Mouse (Mus musculus) spleen, embryonic (tissue): ENCODE results near the gene Fbxo34.

Experiments
- CTCF ChIA-PET: fragments of 350-600 bp; sonication (Branson Sonifier 250); formaldehyde crosslinking; loops from one replicate; lab custom pipeline; 2022; lab: Charles Lee

The Fbxo34 gene

DNA sequence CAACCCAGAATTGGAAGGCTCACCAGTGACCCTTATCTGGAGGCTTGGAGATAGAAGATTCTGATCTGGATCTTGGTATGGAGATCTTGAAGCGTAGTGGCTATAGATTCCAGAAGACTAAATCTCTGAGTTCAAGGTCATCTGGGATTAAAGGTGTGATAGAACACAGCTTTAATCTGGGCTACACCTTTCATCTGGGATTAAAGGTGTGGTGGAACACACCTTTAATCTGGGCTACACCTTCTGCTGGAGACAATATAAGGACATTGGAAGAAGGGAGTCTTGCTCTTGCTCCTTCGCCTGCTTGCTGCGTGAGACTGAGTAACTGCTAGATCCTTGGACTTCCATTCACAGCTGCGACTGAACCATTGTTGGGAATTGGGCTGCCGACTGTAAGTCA, at the start of gene Fbxo34:
Fbxo34 (plus strand) TSS at position 301 of the 400 bp plus-strand sequence.
- CTCF ChIA-PET, result interaction anchor here (0.9 kb wide), 1 partner anchor 32 kb away, joined by 3 read pairs; no protein-coding TSS in a partner anchor

DNA sequence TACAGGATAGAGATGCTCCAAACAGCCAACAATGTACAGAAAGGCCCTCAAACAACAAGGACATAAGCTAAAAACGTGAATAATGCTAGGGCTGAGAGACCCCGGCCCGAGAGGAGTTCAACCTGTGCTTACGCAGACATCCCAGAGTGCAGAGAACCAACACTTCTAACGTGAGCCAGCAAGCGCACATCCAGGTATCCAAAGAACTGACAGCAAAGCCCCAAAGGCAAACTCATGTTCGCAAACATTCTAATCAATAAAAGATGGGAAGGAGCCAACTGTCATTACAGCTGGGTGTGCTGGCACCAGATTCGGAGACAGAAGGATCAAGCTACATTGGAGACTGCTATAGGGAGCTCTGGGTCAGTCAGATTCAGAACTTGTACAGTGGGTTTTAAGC, 47.5 kb upstream of the Fbxo34 start:
- CTCF ChIA-PET, result no interaction called here

DNA sequence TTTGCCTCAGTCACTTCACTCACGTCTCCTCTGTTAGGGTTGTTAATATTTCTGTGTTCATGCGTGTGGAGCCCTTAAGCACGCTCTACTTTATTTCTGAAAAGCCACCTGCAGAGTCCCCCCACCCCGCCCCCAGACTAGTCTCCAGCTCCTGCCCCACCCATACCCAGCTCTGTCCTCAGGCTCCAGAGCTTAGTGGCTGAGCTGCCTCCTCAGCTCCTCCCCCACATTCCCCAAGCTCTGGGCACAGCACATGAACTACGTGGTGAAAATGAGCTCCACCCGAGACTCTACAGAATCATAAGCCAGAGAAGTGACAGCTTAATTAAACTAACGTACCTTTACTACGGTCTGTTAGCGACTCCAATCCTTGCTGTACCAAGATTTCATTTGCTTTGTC, 44.2 kb upstream of the Fbxo34 start:
- CTCF ChIA-PET, result interaction anchor here (0.6 kb wide), 1 partner anchor 71 kb away, joined by 5 read pairs; no protein-coding TSS in a partner anchor

DNA sequence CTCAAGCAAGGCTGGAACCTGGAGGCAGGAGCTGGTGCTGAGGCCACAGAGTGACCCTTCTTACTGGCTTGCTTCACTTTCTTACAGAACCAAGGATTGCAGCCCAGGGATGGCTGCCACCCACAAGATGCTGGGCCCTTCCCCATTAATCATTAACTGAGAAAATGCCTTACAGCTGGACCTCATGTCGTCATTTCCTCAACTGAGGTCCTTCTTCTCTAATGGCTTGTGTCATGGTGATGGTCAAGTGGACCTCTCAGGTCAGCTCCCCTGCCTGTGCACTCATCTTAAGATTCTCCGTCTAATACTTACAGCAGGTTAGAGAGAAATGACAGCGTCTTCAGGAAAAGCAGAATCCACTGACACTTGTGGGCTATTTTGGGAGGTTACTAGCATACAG, 32.9 kb upstream of the Fbxo34 start:
- CTCF ChIA-PET, result interaction anchor here (1.1 kb wide), 1 partner anchor 33 kb away, joined by 3 read pairs; the partner anchor contains the start of gene Fbxo34

DNA sequence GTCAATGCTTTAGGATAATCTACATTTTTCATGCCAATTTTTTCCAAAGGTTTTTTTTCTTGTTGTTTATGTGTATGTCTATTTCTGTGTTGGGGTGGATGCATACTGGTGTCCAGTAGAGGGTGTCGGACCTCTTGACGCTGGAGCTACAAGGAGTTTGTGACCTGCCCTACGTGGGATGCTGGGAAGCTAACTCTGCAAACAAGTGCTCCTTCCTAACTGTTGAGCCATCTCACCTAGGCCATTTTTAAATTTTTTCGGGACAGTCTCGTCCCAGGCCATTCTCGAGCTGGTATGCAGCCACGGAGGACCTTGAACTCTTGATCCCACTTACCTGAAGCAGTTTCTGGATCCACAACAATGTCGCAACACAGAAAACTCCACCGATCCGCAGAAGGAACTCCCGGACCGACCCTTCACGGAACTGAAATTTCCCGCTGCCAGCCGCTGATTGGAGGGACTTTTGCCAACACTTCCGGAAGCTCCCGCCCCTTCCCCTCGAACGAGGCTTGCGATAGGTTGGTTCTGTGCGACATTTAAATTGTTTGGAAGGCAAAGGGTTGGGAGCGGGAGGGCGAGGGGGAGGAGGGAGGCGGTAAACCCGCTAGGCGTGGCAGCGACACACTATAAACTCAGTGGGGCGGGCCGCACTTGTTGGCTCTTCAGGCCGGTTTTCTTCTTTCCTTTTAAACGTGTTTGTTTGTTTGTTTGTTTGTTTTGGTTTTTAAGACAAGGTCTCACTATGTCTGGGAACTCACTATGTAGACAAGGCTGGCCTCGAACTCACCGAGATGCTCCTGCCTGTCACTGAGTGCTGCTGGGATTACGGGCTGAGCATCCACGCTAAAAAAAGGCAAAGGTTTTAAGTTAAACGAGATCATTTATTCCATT, 32.2 kb upstream of the Fbxo34 start, which contains the start of gene Dlgap5:
Dlgap5 (minus strand) TSS at position 633 of the 891 bp plus-strand sequence.
- CTCF ChIA-PET, result interaction anchor here (0.7 to 1.1 kb wide), 2 partner anchors 32 to 42 kb away, joined by 3 to 4 read pairs; partner anchors contain the start of gene Fbxo34

DNA sequence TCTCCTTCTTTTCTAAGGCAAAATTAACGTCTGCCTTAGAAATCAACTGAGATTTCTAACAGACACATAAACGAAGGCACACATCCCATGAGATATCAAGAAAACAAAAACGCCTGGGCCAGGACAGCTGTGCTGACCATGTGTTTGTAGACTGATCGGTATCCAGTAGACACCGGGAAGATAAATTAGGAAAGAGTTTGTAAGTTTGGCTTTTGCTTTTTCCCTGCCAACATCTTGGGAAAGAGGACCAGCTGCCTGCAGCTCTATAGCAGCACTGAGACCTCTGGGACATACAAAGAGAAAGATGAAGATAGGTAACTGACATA, 31.6 kb upstream of the Fbxo34 start:
- CTCF ChIA-PET, result no interaction called here

DNA sequence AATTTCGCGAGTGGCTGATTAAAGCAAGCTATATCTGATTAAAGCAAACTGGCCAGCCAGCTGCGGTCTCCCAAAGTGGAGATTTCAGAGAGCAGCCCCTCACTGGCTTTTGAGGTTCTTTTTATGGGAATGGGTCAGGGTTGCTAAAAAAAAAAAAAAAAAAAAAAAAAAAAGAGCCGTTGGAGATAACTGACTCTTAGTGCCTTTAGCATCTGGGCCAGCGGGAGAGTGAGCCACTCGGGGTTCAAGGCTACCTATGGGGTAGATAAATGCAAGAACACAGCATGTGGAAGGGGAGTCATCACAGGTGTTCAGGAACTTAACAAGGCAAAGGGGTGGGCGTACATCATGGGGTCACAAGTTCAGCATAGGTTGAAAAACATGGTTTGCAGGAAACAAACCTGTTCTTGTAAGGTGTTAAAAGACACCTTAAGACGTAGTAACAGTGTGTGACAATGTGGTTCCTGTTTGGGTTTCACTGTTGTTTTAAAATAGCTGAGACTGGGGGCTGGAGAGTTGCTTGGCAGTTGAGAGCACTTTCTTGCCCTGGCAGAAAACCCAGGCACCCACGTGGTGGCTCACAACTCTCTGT, 31.1 kb upstream of the Fbxo34 start:
- CTCF ChIA-PET, result no interaction called here

DNA sequence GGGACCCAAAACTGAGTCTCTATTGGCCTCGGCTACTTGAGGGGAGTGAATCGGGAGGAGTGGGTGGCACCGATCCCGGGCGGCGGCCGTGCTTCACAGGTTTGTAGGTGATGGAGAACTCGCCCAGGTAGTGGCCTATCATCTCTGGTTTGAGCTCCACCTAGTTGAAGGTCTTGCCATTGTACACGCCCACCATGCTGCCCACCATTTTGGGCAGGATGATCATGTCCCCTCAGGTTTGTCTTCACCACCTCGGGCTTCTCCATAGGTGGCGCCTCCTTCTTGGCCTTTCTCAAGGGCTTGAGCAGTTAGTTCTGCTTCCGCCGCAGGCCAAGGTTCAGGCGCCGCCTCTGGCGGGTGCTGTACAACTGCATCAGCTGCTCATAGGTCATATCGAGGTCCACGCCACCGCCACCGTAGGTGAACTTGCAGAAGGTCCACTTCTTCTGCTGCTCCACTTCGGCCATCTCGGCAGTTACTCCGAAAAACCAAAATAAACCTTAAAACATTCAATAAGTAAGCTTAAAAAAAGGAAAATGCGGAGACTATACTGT, 30.4 kb upstream of the Fbxo34 start:
- CTCF ChIA-PET, result no interaction called here

DNA sequence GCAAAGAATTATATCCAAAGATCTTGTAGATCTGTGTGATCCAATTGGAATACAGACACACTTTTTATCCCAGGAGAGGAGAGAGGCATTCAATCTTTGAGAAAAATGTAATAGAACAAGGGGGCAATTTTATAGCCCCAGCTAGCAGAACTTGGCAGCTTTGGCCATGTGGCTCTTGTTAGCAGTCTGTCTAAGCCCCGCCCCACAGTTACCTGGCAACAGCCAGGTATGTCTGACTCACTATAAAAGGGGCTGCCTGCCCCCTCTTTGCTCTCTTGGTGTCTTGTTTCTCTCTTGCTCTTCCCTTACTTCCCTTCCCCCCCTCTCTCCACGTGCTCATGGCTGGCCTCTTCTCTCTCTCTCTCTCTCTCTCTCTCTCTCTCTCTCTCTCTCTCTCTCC, 28.6 kb upstream of the Fbxo34 start:
- CTCF ChIA-PET, result no interaction called here

DNA sequence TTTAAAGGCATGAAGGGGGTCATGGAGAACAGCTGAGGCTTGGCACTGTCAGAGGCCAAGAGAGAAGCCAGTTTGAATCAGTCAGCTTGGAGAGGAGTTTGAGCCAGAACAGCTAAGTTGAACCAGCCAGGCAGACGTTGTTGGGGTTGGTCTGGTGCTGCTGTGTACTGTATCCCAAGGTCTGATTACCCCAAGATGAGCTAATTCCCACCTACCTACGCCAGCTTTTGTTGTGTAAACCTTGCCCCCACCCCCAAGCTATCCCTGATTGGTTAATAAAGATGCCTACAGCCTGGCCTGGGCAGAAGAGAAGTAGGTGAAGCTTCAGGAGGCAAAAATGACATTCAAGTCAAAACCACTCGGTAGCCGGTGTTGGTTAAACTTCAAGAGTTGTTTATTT, 27.8 kb upstream of the Fbxo34 start:
- CTCF ChIA-PET, result no interaction called here

DNA sequence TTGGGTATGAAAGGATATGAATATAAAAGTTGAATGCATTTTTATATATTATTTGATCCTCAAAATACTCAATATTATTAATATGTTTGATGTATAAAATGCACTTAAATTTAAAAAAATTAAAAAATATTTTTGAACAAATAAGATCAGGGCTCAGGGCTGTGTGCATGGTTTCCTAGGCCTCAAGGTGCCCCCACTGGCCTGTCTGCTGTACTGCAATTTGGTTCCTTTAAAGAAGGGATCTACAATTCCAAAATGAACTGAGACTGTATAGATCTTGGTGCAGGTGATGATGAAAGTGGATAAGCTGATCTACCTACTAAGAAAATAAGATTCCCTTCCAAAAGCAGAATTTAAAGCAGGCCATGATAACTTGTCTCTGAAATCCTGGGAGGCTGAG, 17.2 kb upstream of the Fbxo34 start:
- CTCF ChIA-PET, result no interaction called here

DNA sequence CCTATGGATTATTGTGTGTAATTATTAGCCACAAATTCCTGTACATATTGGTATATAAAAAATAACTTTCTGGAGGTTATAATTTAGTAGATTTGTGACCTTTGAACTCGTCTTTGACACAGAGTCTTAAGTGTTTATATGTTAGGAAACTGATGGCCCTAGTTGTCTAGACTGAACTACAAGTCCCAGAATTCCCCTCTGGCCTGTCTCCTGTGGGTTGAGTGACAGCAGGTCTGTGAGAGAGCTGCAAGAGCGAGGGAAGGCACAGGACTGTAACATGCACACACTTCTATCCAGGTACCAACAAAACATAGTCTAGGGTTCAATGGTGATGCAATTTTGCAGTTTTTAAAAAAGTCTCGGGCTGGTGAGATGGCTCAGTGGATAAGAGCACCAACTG, 11.3 kb upstream of the Fbxo34 start:
- CTCF ChIA-PET, result no interaction called here

DNA sequence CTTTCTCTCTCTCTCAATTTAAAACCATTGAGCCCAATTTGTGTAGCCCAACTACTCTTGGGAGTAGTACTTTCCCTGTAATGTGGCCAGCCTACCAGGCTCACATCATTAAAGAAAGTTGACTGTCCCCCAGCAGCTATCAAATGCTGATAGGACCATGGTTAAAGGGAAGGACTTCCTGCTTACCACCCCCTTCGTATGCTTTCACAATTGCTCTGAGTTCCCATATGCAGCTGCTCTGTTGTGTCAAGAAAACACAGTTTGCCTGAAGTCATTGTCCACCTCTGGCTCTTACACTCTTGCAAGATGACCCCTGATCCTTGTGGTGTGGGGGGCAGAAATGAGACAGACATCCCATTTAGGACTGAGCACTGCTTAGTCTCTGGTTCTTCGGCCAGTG, 5.3 kb upstream of the Fbxo34 start:
- CTCF ChIA-PET, result interaction anchor here (0.7 kb wide), 2 partner anchors 8 to 9 kb away, joined by 3 to 4 read pairs; no protein-coding TSS in a partner anchor

DNA sequence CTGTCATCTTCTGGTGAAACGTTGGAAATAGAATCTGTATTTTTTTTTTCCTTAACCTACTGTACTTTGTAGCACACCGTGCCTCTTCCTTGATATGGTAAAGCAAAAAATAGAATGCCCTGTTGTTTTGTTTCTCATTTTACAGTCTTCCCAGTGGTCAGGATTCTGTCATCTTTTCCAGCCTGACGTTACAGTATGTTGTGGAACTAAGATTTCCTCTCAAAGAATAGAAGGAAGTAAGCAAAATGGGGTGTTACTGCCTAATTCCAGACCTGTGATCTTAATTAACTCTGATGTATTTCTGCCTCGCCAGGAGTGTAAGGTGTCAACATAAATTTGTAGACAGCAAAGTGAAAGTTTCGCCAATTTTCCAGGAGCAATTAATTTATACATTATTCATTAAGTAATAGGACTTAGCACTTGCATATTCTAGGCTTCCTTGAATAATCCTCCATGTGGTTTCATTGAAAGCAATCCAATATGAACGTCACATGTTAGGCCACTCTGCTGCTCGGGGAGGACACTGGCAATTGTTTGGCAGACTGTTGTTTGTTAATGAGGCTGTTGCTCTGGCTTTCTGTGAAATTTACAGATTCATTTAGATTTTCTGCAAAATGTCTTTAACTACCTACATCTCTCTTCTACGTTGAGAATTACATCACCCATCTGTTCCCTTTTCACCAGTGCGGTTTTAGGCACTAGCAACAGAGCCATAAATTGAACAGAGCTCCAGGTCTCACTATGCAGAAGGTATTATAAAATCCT, 4.7 kb upstream of the Fbxo34 start:
- CTCF ChIA-PET, result interaction anchor here (0.7 kb wide), 1 partner anchor 8 kb away, joined by 3 read pairs; no protein-coding TSS in a partner anchor

DNA sequence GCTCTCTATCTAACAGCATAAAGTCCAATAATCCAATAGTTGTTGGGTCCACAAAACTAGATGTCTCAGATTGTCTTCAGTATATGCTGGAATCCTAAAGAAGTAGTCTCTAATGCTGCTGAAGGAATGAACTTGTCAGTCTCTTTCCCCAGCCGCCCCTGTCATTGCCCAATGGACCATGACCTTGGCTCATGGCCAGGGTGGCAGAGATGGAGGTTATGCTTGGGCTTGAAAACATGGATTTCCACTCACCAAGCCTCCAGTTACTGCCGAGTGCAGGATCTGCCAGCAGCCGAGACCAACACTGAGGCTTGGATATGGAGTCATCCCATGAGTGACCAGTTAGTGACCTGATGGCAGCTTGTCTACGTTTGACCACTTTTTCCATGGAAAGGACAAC, 9.3 kb downstream of the Fbxo34 start:
- CTCF ChIA-PET, result no interaction called here

DNA sequence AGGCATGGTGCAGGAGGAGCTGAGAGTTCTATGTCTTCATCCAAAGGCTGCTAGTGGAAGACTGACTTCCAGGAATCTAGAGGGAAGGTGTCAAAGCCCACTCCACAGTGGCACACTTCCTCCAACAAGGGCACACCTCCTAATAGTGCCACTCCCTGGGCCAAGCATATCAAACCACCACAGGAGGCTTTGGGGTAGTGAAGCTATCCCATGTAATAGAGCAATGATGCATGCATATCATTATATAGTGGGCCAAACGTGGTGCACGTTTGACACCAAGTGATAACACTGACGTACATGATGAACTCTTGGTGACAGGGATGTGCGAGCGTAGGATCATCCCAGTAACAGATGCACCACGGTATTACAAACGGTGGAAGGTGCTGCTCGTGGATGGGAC, 11.8 kb downstream of the Fbxo34 start:
- CTCF ChIA-PET, result no interaction called here

DNA sequence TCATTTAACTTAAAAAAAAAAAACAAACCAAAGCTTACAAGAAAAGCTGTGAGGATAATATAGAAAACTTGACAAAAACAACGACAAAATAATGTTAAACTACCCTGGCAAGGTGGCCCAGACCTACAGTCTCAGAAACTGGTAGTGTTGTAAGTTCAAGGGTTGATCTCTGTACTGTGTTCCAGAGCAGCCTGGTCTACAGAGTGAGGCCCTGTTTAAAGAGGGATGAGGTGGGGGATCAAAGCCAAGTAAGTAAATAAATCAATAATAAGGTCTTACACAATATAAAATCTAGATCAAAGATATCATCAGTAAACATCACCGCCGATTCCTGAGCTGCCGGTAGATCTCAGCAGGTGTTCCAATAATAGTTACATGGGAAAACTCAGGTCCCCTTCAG, 12.2 kb downstream of the Fbxo34 start:
- CTCF ChIA-PET, result no interaction called here

DNA sequence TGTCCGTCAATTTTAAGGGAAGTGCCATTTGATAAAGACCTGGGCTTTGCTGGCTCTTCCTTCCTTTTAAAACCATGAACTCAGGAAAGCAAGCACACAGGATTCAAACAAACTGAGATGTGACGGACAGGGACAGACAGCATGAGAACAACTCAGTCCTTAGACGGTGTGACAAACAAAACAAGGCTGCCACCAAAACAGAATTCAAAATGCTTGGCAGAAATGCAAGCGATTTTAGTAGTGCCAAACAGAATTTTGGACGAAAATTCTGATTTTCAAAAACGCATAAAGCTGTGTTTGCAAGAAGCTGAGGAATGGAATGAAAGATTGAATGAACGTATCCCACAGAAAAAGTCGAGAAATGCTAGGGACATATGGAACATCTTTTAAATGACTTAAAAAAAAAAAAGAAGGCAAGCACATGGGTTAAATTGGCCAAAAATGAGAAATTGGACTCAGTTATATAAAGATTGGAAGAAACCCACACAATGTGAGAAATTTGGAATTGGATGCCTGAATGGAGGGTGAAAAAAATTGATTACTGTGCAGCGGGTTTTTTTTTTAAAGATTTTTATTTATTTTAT, 12.7 kb downstream of the Fbxo34 start:
- CTCF ChIA-PET, result no interaction called here

DNA sequence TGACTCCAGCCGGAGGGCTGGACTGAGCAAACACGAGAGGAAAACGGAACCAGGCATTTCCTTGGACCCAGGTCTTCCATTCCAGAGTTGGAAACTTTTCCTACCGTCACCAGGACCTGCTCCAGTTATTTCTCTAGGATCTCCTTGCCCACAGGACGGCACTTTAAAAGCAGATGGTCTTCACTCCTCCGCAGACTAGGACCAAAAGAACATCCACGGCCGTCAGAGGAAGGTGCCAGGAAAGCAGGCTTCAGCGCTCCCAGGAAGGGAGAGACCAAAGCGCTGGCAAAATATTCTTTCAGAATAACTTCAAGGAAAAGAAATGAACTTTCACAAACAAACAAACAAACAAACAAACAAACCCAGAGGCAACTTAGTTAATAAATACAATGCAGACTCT, 14.2 kb downstream of the Fbxo34 start:
- CTCF ChIA-PET, result no interaction called here

DNA sequence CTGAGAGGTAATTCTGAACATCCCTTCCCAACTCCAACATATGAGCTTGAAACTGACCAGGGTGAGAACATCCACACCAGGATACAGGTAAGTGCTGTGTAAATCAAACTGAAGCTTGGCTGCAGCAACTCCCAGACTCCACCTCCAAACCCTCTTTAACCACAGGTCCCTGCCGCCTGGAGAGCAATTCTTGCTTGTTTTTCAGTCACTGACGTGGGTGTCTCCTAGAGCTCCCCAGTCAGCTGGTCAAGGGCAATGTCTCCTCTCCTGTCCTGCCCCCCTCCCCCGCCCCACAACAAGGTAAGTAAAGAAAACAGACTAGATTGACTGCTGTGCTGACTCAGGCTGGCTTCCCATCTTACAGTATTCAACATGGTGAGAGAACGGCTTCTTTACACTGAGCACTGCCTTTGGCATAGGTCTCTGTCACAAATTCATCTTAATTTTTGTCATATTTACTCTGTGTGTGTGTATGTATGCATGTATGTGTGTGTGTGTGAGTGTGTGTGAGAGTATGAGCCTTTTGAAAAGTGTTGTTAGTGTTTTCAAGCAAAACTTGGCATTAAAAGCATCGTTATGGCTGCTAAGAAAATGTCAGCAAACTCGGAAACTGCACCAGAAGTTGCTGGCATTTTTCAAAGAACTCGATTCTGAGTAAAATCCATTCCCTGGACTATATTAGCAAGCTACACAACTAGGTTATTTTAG, 15.4 kb downstream of the Fbxo34 start:
- CTCF ChIA-PET, result no interaction called here

DNA sequence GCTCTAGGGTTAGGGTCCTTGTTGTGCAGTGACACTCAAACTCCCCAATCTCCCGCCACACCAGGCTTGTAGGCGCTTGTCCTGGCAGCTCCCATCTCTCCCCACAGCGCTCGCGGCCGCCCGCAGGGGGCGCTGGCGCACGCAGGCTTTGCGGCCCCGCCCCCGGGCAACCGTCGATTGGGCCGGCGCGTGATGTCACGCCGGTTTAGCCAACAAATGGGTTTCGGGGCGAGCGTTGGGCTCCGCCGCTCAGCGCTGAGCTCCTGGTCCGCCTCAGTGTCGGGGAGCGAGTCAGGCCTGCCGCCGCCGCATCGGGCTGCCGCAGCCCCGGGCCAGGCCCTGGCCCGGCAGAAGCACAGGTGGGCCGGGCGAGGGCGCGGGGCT, 22.1 kb downstream of the Fbxo34 start:
- CTCF ChIA-PET, result interaction anchor here (0.5 kb wide), 1 partner anchor 151 kb away, joined by 3 read pairs; no protein-coding TSS in a partner anchor
